Mouse (Mus musculus) midbrain, postnatal 0 days (tissue): ENCODE measurements at regions not wholly inside any gene's neighbourhood (a gene's known extent, or its start where the extent isn't known, plus 50 kb on each side); places are given as distances from the start of the nearest gene placed in this dataset.
"Not testable (repeated sequence)": the region's sequence is repeated elsewhere in the genome, so short reads cannot be mapped to it uniquely, and the experiment has no call there.

Experiments
- ATAC-seq: fragments of 200-750 bp; cut with Nextera tagmentation; 2 replicates; pipeline ENCODE4 v1.8.0; 2017; ENCODE audit warnings: moderate number of reproducible peaks, mild to moderate bottlenecking, moderate TSS enrichment, moderate library complexity; ENCODE audit not compliant: low FRiP score
- DNase-seq: peaks from one replicate; pipeline ENCODE4 v3.0.0-alpha.2; 2015; ENCODE audit warnings: low spot score
- H3K27ac ChIP-seq: fragments of 300-500 bp; sonication (generic); 2 replicates; pipeline ENCODE4 v1.5.1; 2014; ENCODE audit warnings: low read depth, mild to moderate bottlenecking, low read length, mixed read lengths
- H3K27me3 ChIP-seq: fragments of 300-500 bp; sonication (generic); 2 replicates; pipeline ENCODE4 v1.6.1; 2014; ENCODE audit warnings: low read length, control low read depth, mixed read lengths; ENCODE audit not compliant: insufficient read depth
- H3K36me3 ChIP-seq: fragments of 300-500 bp; sonication (generic); 2 replicates; pipeline ENCODE4 v1.6.1; 2014; ENCODE audit warnings: low read length, control low read depth, mixed read lengths; ENCODE audit not compliant: insufficient read depth
- H3K4me1 ChIP-seq: fragments of 300-500 bp; sonication (generic); 2 replicates; pipeline ENCODE4 v1.6.1; 2014; ENCODE audit warnings: mild to moderate bottlenecking, control low read depth, antibody characterized with exemption, low read length, mixed read lengths; ENCODE audit not compliant: insufficient read depth
- H3K4me2 ChIP-seq: fragments of 300-500 bp; sonication (generic); 2 replicates; pipeline ENCODE4 v1.6.1; 2014; ENCODE audit warnings: low read depth, mild to moderate bottlenecking, low read length, mixed read lengths; ENCODE audit not compliant: poor library complexity, severe bottlenecking
- H3K4me3 ChIP-seq: fragments of 300-500 bp; sonication (generic); 2 replicates; pipeline ENCODE4 v1.5.1; 2014; ENCODE audit warnings: low read depth, mild to moderate bottlenecking, low read length, moderate library complexity
- H3K9ac ChIP-seq: fragments of 300-500 bp; sonication (generic); replicated peaks from 2 replicates; pipeline ENCODE4 v1.6.1; 2014; ENCODE audit warnings: mild to moderate bottlenecking, low read length, moderate library complexity, mixed read lengths; ENCODE audit not compliant: poor library complexity, severe bottlenecking
- H3K9me3 ChIP-seq: fragments of 300-500 bp; sonication (generic); 2 replicates; pipeline ENCODE4 v1.6.1; 2016; ENCODE audit warnings: low read length, control low read depth
- CTCF ChIP-seq: IDR thresholded peaks from 2 replicates; pipeline ENCODE4 v1.5.1; 2016; ENCODE audit warnings: antibody characterized with exemption, mild to moderate bottlenecking
- WGBS: fragments of 180-500 bp; shearing (Covaris S2); extraction: QIAGEN DNeasy Blood & Tissue Kit; methylation state at CpG from one replicate; pipeline ENCODE4 v1.1.7; 2014; 5-methylcytosine and 5-hydroxymethylcytosine counted together

- Histone ChIP-seq H3K27me3 (no peaks in the 10 kb centered on the region), H3K4me3 (no peak overlapping the region), H3K9me3 (no peaks in the 10 kb centered on the region), H3K4me2 (no peak overlapping the region), H3K9ac (no peak overlapping the region), H3K27ac (no peak overlapping the region), H3K4me1 (no peaks in the 10 kb centered on the region), H3K36me3 (no peaks in the 10 kb centered on the region)
- WGBS: 37% methylated on average over 4 of the region's 4 CpGs
- DNase-seq (no peak), ATAC-seq (no peak)
- TF ChIP-seq CTCF: no peak
Measured at GRCm38 (mm10) chr8:100034474-100034873, 618.2 kb upstream of the Cdh8 start.

DNA sequence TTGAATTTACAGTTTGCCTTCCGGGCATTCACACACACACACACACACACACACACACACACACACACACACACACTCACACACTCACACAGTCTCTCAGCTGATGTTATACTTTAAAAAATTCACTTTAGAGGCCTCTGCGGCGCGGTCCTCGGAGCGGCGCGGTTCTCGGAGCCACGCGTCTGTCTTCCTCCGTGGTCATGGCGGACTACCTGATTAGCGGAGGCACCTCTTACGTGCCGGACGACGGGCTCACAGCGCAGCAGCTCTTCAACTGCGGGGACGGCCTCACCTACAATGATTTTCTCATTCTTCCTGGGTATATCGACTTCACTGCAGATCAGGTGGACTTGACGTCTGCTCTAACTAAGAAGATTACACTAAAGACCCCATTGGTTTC is 614.1 kb upstream of the Cdh8 start:
- not testable (repeated sequence) for H3K4me1 ChIP-seq, ATAC-seq, H3K36me3 ChIP-seq, H3K4me3 ChIP-seq, H3K9me3 ChIP-seq, H3K9ac ChIP-seq, H3K4me2 ChIP-seq, DNase-seq, H3K27ac ChIP-seq, H3K27me3 ChIP-seq
- 99% methylated on average over 22 of the region's 23 CpGs for whole genome bisulfite sequencing

DNA sequence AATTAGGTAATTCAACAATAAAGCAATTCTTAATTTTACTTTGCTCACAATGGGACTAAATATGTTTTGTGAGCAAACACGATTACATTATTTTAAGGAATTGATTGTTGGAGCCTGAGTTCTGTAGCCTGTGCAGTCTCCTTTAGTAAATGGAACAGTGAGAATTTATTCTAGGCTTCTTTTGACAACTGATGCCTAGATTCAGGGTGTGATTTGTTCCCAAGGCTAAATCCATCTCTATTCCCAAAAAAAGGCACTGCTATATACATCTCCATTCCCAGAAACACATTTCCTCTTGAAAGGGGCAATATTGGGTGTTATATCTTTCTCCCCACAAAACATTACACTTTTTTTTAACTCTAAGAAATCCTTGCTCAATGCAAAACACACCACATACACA is 599.4 kb upstream of the Cdh8 start:
- WGBS: 92% methylated on average over 1 of the region's 1 CpGs
- ATAC-seq (no peak), DNase-seq (no peak)
- H3K9me3 ChIP-seq: no peaks in the 10 kb centered on the region
- H3K9ac ChIP-seq: no peak overlapping the region
- no peaks in the 10 kb centered on the region for H3K27me3 ChIP-seq
- no peak overlapping the region for H3K4me3 ChIP-seq
- no peak overlapping the region for H3K27ac ChIP-seq
- no peak for TF ChIP-seq CTCF
- H3K4me1 ChIP-seq: no peaks in the 10 kb centered on the region
- H3K4me2 ChIP-seq: no peak overlapping the region
- H3K36me3 ChIP-seq: no peaks in the 10 kb centered on the region

DNA sequence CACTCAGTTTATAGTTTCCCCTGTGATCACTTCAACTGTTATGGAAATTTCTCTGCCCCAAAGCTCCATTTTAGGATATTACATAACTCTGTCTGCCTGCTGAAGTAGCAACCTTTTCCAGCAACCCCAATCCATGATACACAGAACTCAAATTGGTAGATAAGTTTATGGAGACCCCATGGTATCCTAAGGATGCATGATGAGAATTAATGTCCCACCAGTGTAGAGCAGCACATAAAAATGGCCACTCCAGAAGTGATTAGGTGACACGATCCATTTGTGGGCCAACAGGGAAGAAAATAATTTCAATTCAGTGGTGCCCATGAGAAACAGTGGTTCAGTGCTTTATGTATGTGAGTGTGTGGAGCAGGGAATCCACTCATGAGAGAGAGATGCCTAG is 583.3 kb upstream of the Cdh8 start:
- H3K27ac ChIP-seq: no peak overlapping the region
- no peaks in the 10 kb centered on the region for H3K36me3 ChIP-seq
- TF ChIP-seq CTCF: no peak
- no peaks in the 10 kb centered on the region for H3K9me3 ChIP-seq
- DNase-seq (no peak), ATAC-seq (no peak)
- H3K9ac ChIP-seq: no peak overlapping the region
- H3K4me3 ChIP-seq: no peak overlapping the region
- no peaks in the 10 kb centered on the region for H3K4me1 ChIP-seq
- 89% methylated on average over 1 of the region's 1 CpGs for WGBS
- no peak overlapping the region for H3K4me2 ChIP-seq
- no peaks in the 10 kb centered on the region for H3K27me3 ChIP-seq

GRCm38 (mm10) chr8:99983696-99984095 is 567.4 kb upstream of the Cdh8 start:
- no peak for DNase-seq
- TF ChIP-seq CTCF: no peak
- no peak for ATAC-seq
- Histone ChIP-seq H3K27ac (no peak overlapping the region), H3K9ac (no peak overlapping the region), H3K4me3 (no peak overlapping the region), H3K4me2 (no peak overlapping the region), H3K27me3 (no peaks in the 10 kb centered on the region), H3K4me1 (no peaks in the 10 kb centered on the region), H3K9me3 (no peaks in the 10 kb centered on the region), H3K36me3 (no peaks in the 10 kb centered on the region)
- WGBS: 88% methylated on average over 3 of the region's 5 CpGs

- Histone ChIP-seq H3K27ac (no peak overlapping the region), H3K27me3 (no peaks in the 10 kb centered on the region), H3K4me1 (no peaks in the 10 kb centered on the region), H3K9me3 (no peaks in the 10 kb centered on the region), H3K4me2 (no peak overlapping the region), H3K36me3 (no peaks in the 10 kb centered on the region), H3K9ac (no peak overlapping the region), H3K4me3 (no peak overlapping the region)
- TF ChIP-seq CTCF: no peak
- DNase-seq (no peak), ATAC-seq (no peak)
Measured at GRCm38 (mm10) chr8:99954697-99955096, 538.4 kb upstream of the Cdh8 start.

GRCm38 (mm10) chr8:99953876-99954275 is 537.6 kb upstream of the Cdh8 start:
- H3K9ac ChIP-seq: no peak overlapping the region
- no peaks in the 10 kb centered on the region for H3K9me3 ChIP-seq
- no peaks in the 10 kb centered on the region for H3K27me3 ChIP-seq
- no peak for TF ChIP-seq CTCF
- H3K4me3 ChIP-seq: no peak overlapping the region
- no peaks in the 10 kb centered on the region for H3K4me1 ChIP-seq
- no peak overlapping the region for H3K27ac ChIP-seq
- ATAC-seq (no peak), DNase-seq (no peak)
- H3K36me3 ChIP-seq: no peaks in the 10 kb centered on the region
- no peak overlapping the region for H3K4me2 ChIP-seq
